Mouse (Mus musculus) liver, embryonic 11.5 days (tissue): Measurements from ENCODE around the gene Clcn2. TPM values are rescaled to one million over a fixed set of nuclear protein-coding genes. Genes with fewer than 3 reads are reported as not detected.

Source experiments
- ATAC-seq: fragments of 200-750 bp; cut with Nextera tagmentation; replicated peaks from 2 replicates; pipeline ENCODE4 v1.8.0; 2017; ENCODE audit warnings: moderate number of reproducible peaks, mild to moderate bottlenecking, moderate TSS enrichment, moderate library complexity; ENCODE audit not compliant: low FRiP score
- DNase-seq: peaks from one replicate; pipeline ENCODE4 v3.0.0-alpha.2; 2017; ENCODE audit warnings: low spot score
- H3K27ac ChIP-seq: fragments of 300-500 bp; sonication (generic); 2 replicates; pipeline ENCODE4 v1.5.1; 2014; ENCODE audit warnings: mild to moderate bottlenecking, low read depth, low read length, control low read depth
- H3K27me3 ChIP-seq: fragments of 300-500 bp; sonication (generic); replicated peaks from 2 replicates; pipeline ENCODE4 v1.6.1; 2014; ENCODE audit warnings: low read length, mixed read lengths; ENCODE audit not compliant: control insufficient read depth, insufficient read depth
- H3K36me3 ChIP-seq: fragments of 300-500 bp; sonication (generic); 2 replicates; pipeline ENCODE4 v1.6.1; 2014; ENCODE audit warnings: mild to moderate bottlenecking, low read length, moderate library complexity, mixed read lengths; ENCODE audit not compliant: control insufficient read depth, insufficient read depth
- H3K4me1 ChIP-seq: fragments of 300-500 bp; sonication (generic); replicated peaks from 2 replicates; pipeline ENCODE4 v1.6.1; 2014; ENCODE audit warnings: low read length, mixed read lengths; ENCODE audit not compliant: control insufficient read depth, insufficient read depth
- H3K4me2 ChIP-seq: fragments of 300-500 bp; sonication (generic); 2 replicates; pipeline ENCODE4 v1.6.1; 2014; ENCODE audit warnings: mild to moderate bottlenecking, control low read depth, moderate library complexity
- H3K4me3 ChIP-seq: fragments of 300-500 bp; sonication (generic); 2 replicates; pipeline ENCODE4 v1.5.1; 2014; ENCODE audit warnings: low read depth, low read length, control low read depth
- H3K9ac ChIP-seq: fragments of 300-500 bp; sonication (generic); 2 replicates; pipeline ENCODE4 v1.6.1; 2014; ENCODE audit warnings: low read depth, low read length, control low read depth
- H3K9me3 ChIP-seq: fragments of 300-500 bp; sonication (generic); 2 replicates; pipeline ENCODE4 v1.6.1; 2016; ENCODE audit warnings: low read length, inconsistent platforms, mixed read lengths; ENCODE audit not compliant: control insufficient read depth
- WGBS: fragments of 180-500 bp; shearing (Covaris S2); extraction: QIAGEN DNeasy Blood & Tissue Kit; methylation state at CpG from one replicate; pipeline ENCODE4 v1.1.7; 2014; 5-methylcytosine and 5-hydroxymethylcytosine counted together
- polyA plus RNA-seq: library from polyadenylated mRNA; unstranded; fragments of >200 nt; fragmentation: Nextera tagmentation; extraction: Ambion mirVana; gene quantifications from 2 replicates; pipeline ENCODE4 v1.2.1, GENCODE M21; 2014

Gene Clcn2
- polyA plus RNA-seq, 1 experiment from 2014 or later = 14.4 TPM

GRCm38 (mm10) chr16:20701729-20702521 lies 15.6 kb downstream of the Clcn2 start:
- Histone ChIP-seq H3K27ac (peak overlapping the region; percentile 91), H3K27me3 (no peaks in the 10 kb centered on the region), H3K4me1 (peaks cover 53% of the 10 kb centered on the region), H3K4me2 (peak overlapping the region; percentile 56), H3K4me3 (no peak overlapping the region), H3K36me3 (peaks cover 4% of the 10 kb centered on the region), H3K9ac (0 out of 2 replicates have a peak overlapping the region, but pooled peaks have one; percentile 4), H3K9me3 (no peaks in the 10 kb centered on the region)
- WGBS = 45% methylated on average over 12 of the region's 12 CpGs
- DNase-seq (no peak), ATAC-seq (no peak)

- 65% methylated on average over 7 of the region's 7 CpGs for WGBS
- Histone ChIP-seq H3K4me3 (no peak overlapping the region), H3K27me3 (peaks cover 3% of the 10 kb centered on the region), H3K27ac (no peak overlapping the region), H3K4me1 (peaks cover 47% of the 10 kb centered on the region), H3K4me2 (no peak overlapping the region), H3K9me3 (no peaks in the 10 kb centered on the region), H3K36me3 (peaks cover 4% of the 10 kb centered on the region), H3K9ac (no peak overlapping the region)
- DNase-seq (no peak), ATAC-seq (no peak)
These were observed 16.2 kb downstream of the Clcn2 start for GRCm38 (mm10) chr16:20701316-20701715.

GRCm38 (mm10) chr16:20700036-20700435 lies 17.5 kb downstream of the Clcn2 start:
- H3K9ac ChIP-seq = no peak overlapping the region
- no peaks in the 10 kb centered on the region; the same call in 1 of the 2 replicates for H3K36me3 ChIP-seq
- peaks cover 45% of the 10 kb centered on the region for H3K4me1 ChIP-seq
- DNase-seq = no peak
- WGBS = 65% methylated on average over 5 of the region's 5 CpGs
- ATAC-seq = no peak
- no peak overlapping the region for H3K4me3 ChIP-seq
- no peak overlapping the region for H3K4me2 ChIP-seq
- H3K27ac ChIP-seq = no peak overlapping the region
- H3K27me3 ChIP-seq = peaks cover 15% of the 10 kb centered on the region
- no peaks in the 10 kb centered on the region for H3K9me3 ChIP-seq

- no peaks in the 10 kb centered on the region for H3K36me3 ChIP-seq
- H3K9me3 ChIP-seq = no peaks in the 10 kb centered on the region
- no peak overlapping the region for H3K4me3 ChIP-seq
- peaks cover 38% of the 10 kb centered on the region for H3K4me1 ChIP-seq
- DNase-seq (no peak), ATAC-seq (no peak)
- H3K27ac ChIP-seq = no peak overlapping the region
- H3K9ac ChIP-seq = no peak overlapping the region
- H3K4me2 ChIP-seq = no peak overlapping the region
- H3K27me3 ChIP-seq = peaks cover 15% of the 10 kb centered on the region
- WGBS = 69% methylated on average over 5 of the region's 5 CpGs
These were observed 18.3 kb downstream of the Clcn2 start for GRCm38 (mm10) chr16:20699266-20699665.

GRCm38 (mm10) chr16:20695622-20696323 lies 21.8 kb downstream of the Clcn2 start:
- Histone ChIP-seq H3K27ac (no peak overlapping the region), H3K36me3 (peaks cover 10% of the 10 kb centered on the region), H3K4me3 (peak overlapping the region; percentile 42), H3K4me1 (peaks cover 24% of the 10 kb centered on the region), H3K4me2 (peak overlapping the region; percentile 71), H3K9ac (peak overlapping the region; percentile 38), H3K27me3 (peaks cover 19% of the 10 kb centered on the region), H3K9me3 (no peaks in the 10 kb centered on the region)
- DNase-seq (no peak), ATAC-seq (0 out of 2 replicates have a peak, but pooled peaks have one; percentile 4)
- 7% methylated on average over 46 of the region's 46 CpGs for WGBS

GRCm38 (mm10) chr16:20694781-20695180 lies 22.8 kb downstream of the Clcn2 start:
- 73% methylated on average over 8 of the region's 8 CpGs for WGBS

GRCm38 (mm10) chr16:20693111-20693701 lies 24.3 kb downstream of the Clcn2 start, which contains the start of gene Fam131a:
Gene Fam131a, plus strand, starts transcription at chr16:20693241.
- Histone ChIP-seq H3K9ac (peak within 1 kb of the TSS; percentile 77), H3K9me3 (no peaks in the 10 kb centered on the region), H3K27me3 (peaks cover 19% of the 10 kb centered on the region), H3K36me3 (peaks cover 35% of the 10 kb centered on the region), H3K4me1 (peaks cover 30% of the 10 kb centered on the region), H3K4me3 (peak within 1 kb of the TSS; percentile 72), H3K27ac (peak within 1 kb of the TSS; percentile 56; the same call in 1 of the 2 replicates), H3K4me2 (peak within 1 kb of the TSS; percentile 98)
- WGBS = 1% methylated on average over 37 of the region's 37 CpGs
- ATAC-seq (peak; percentile 94), DNase-seq (peak; percentile 91)

More at GRCm38 (mm10) chr16:20694781-20695180, 22.8 kb downstream of the Clcn2 start:
- DNase-seq (no peak), ATAC-seq (no peak)
- H3K27me3 ChIP-seq = peaks cover 19% of the 10 kb centered on the region
- H3K4me1 ChIP-seq = peaks cover 28% of the 10 kb centered on the region
- H3K9ac ChIP-seq = no peak overlapping the region
- no peaks in the 10 kb centered on the region for H3K9me3 ChIP-seq
- no peak overlapping the region for H3K4me3 ChIP-seq
- peaks cover 20% of the 10 kb centered on the region for H3K36me3 ChIP-seq
- no peak overlapping the region for H3K27ac ChIP-seq
- H3K4me2 ChIP-seq = no peak overlapping the region

GRCm38 (mm10) chr16:20692241-20692965 lies 25.1 kb downstream of the Clcn2 start:
- Histone ChIP-seq H3K27ac (no peak overlapping the region; the same call in 1 of the 2 replicates), H3K4me2 (peak overlapping the region; percentile 98), H3K27me3 (peaks cover 19% of the 10 kb centered on the region), H3K9ac (no peak overlapping the region), H3K4me3 (peak overlapping the region; percentile 72; the same call in 1 of the 2 replicates), H3K4me1 (peaks cover 30% of the 10 kb centered on the region), H3K36me3 (peaks cover 40% of the 10 kb centered on the region), H3K9me3 (no peaks in the 10 kb centered on the region)
- no peak for ATAC-seq
- no peak for DNase-seq
- WGBS = 53% methylated on average over 16 of the region's 16 CpGs
